Mouse (Mus musculus) adrenal gland, adult (tissue): ENCODE data around the gene Slc29a1.

ENCODE experiments used
- DNase-seq, 2 experiments: peaks; one replicate each; pipeline ENCODE4 v3.0.0; 2022 to 2023; ENCODE audit warnings: low spot score in 1 of 2; ENCODE audit not compliant: inconsistent age in 2 of 2

Slc29a1 gene

DNA sequence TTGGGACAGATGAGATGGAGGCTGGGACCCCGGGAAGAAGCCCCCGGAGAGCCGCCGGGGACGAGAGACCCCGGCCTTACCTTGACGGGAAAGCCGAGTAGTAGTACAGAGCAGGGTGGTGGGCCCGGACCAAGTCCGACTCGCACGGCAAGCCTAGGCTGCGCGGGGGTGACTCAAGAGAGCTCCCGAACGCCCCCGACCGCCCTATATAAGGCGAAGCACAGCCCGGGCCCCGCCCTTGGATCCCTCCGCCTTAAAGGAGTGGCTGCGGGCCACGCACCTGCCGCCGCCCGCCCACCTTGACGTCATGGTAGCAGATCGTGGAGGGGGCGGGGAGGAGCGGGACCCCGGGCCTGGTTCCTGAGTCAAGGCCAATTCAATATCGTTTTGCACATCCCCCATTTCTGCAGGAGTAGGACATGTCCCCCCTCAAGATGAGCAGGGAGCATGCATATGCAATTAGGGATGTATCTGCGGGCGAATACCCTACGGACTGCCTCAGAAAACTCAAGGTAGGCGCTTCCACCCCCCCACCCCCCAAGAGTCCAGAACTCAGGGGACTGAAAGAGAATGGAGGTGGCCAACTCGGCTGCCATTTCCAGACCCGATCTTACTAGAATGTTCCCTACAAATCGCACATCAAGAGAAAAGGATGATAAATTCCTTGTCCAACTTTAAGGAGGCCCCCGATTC is 26.2 kb downstream of the Slc29a1 start, which contains the start of gene Hsp90ab1:
Gene Hsp90ab1 (minus strand): TSS at position 185 of the 693 bp plus-strand sequence.
- DNase-seq = peak; percentile 98 to 100

DNA sequence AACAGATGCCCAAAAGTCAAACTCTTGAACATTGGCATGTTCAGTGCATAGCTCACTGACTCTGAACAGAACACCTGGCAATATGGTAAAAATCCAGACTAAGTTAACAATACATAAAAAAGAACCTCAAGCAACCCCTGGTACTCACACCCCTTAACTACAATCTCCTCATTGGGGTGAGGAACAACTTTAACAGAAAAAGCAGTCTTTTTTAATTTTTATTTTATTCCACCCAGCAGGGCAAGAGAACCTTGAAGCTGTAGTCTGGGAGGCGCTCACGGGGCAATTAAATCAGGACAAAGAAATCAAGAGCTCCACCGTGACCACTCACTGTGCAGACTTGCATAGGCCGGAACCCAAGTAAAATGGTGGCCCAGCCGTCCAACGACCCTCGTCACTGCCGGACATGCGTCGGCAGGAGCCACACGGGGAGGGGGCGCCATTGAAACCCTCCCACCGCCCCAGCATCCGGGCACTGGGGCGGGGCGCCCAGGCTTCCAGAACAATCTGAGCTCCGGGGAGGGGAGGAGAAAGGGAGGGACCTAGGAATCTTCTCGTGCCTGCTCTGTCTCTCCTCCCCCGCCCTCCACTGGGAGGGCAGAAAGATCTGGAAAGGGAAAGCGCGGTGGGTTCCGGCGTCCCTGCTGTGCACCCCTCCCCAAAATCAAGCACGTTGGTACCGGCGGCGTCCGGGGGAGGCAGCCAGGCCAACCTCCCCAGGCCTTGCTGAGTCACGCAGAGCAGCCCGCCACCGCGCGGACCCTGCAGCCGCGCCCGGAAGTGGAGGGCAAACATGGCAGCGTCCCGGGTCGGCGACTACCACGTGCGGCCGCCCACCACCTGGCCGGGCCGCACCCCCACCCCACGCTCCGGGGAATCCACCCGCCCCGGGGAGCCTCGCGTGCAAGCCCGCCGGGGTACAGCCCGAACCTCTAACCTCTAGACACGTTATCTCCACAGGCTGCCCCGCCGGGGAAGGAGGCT is 27.0 kb downstream of the Slc29a1 start:
- DNase-seq = peak; percentile 87 to 93

DNA sequence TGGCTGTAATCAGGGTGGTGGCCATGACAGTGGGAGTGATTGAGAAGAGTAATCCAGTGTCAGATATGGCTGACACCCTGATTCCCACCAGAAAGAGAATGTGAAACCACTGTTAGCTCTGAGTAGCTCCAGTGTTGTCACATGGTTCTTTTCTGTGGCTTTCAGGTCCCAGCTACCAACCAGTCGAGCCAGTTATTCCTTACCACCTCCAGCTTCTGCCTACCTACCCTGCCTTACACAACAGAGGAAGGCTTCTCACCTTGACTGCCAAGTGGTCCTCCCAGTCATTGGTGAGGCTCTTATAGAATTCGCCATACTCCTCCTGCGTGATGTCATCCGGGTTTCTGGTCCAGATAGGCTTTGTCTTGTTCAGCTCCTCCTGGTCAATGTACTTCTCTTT is 29.4 kb downstream of the Slc29a1 start:
- DNase-seq = no peak

DNA sequence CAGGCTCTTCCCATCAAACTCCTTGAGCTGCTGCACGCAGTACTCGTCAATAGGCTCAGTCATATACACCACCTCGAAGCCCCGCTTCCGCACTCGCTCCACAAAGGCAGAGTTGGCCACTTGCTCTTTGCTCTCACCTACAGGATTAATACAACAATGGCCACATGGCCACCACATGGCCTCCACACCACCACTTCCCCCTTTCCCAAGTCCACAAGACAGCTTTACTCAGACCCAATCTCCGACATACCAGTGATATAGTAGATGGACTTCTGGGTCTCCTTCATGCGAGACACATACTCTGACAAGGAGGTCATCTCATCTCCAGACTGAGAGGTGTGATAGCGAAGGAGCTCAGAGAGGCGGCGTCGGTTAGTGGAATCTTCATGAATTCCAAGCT is 30.4 kb downstream of the Slc29a1 start:
- no peak for DNase-seq

DNA sequence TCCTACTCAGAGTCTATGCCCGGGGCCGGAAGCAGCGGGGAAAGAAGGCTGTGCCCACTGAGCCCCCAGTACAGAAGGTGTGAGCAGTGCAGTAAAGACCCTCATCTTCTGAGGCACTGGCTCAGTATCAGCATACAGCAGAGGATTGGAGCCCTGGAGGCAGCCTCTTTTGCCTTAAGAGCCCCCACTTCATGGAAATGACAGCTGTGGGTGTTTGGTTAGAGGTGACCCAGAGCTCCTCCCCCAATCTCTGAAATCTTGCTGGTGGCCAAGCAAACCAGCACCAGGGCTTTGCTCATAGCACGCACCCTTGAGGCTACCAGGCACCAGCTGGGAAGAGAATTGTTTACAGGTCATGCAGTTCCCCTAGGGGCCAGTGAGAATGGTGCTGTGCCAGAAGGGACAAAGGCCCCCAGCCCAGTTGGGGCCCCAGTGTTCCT is 32.2 kb downstream of the Slc29a1 start:
- DNase-seq = peak; percentile 14 to 67

DNA sequence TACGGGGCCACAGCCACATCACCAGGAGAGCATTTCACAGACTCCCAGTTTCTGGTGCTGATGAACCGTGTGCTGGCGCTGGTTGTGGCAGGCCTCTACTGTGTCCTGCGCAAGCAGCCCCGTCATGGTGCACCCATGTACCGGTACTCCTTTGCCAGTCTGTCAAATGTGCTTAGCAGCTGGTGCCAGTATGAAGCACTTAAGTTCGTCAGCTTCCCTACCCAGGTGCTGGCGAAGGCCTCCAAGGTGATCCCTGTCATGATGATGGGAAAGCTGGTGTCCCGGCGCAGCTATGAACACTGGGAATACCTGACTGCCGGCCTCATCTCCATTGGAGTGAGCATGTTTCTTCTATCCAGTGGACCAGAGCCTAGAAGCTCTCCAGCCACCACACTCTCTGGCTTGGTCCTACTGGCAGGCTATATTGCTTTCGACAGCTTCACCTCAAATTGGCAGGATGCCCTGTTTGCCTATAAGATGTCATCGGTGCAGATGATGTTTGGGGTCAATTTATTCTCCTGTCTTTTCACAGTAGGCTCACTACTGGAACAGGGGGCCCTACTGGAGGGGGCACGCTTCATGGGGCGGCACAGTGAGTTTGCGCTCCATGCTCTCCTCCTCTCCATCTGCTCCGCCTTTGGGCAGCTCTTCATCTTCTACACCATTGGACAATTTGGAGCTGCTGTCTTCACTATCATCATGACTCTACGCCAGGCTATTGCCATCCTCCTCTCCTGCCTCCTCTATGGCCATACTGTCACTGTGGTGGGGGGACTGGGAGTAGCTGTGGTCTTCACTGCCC is 32.8 kb downstream of the Slc29a1 start:
- DNase-seq = peak; percentile 26 to 70

DNA sequence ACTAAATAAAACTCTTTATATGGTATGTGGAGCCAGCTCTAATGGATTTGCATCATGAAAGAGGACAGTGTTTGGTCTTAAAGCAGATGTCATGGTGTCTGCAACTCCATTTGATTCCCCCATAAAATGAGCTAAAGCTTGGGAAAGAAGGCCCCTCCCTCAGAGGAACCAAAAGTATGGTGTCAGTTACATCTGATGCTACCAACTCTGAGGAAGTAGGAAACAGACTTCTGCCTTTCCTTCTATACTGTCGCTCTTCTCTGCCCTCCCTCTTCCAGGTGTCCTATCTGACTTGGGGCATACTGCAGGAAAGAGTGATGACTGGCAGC is 33.4 kb downstream of the Slc29a1 start:
- DNase-seq = no peak

DNA sequence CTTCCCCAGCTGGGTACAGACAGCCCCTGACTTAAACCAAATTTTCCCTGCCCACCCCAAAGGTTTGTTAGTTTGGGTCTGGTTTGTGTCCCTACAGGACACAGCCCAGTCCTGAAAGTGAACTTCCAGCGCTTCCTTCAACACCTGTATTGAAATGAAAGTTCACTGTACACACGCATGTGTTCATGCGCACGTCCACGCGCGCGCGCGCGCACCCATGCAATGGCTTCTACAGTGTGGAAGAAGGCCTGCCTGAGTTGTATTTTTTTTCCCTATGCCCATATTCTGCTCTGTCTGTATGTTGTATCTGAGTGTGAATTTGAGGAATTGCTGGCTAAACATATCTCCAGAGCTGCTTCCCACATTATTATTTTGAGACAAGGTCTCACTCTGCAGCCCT is 34.3 kb downstream of the Slc29a1 start:
- DNase-seq = no peak

DNA sequence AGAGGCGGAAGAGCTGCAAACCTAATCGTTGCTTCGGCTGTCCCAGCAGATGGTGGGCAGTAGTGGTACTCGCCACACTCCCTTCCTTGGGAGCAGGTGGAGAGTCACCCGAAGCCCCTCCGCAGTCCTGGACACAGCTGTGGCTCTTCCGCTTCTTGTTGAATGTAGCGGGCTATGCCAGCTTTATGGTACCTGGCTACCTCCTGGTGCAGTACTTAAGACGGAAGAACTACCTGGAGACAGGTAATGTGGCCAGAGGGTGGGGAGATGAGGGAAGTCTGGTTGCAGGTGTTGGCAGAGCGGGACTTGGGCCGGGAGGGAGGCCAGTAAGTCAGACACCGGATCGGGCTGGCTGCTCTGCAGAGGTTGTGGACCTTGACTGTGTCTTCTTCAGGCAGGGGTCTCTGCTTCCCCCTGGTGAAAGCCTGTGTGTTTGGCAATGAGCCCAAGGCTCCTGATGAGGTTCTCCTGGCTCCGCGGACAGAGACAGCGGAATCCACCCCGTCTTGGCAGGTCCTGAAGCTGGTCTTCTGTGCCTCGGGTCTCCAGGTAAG is 34.8 kb downstream of the Slc29a1 start:
- DNase-seq = peak in 1 of 2 experiments; percentile 72

DNA sequence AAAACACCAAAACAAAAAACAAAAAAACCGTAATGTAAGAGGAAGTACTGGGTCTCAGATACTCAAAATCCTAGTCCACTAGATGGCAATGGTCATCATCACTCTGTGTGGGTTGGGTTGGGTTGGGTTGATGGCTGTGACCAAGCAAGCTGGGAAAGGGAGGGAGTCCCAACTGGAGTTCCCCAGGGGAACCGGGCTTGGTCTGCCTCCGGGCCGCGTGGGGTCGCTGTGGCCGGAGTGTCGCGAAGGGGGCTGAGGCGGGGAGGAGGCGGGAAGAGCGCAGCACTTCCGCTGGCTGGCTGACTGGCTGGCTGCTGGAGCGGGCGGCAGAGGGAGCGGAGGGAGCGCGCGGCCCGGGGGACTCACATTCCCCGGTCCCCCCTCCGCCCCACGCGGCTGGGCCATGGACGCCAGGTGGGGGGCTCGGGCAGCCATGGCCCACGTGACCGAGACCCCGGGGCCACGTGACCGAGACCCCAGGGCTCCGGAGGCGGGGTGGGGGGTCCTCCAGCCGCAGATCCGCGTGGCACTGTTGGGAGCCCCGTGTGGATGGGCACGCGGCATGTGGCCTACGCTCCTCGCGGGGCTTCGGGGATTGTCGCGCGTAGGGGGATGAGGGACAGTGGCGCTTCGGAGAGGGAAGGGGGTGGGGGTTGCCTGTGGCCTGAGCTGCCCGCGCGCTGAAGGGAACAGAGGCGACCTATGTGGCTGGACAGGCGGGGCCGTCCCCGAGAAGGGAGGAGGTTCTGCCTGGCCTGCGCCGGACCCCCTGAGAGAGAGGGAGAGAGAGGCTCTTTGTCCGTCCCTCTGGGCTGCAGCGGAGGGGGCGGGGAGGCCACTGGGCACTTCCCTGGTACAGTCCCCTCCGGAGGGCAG is 35.5 kb downstream of the Slc29a1 start, which contains the start of gene Slc35b2:
Gene Slc35b2 (plus strand): TSS at position 220 of the 876 bp plus-strand sequence.
- DNase-seq = peak; percentile 96 to 98

DNA sequence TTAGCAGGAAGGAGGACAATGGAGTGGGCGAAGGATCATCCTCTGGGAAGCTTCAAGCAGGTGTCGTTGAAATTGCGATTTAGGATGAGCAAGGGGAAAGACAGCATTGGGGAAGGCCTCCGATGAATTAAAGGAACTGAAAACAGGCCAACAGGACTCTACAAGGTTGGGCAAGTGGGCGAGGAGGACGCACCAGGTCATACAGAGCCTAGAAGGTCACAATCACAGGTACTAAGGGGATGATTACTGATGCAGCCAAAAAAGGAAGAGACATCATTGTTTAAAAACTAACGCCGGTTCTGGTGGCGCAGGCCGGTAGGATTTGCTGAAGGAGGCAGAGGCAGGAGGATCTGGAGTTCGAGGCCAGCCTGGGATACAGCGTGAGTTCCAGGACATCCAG is 36.2 kb downstream of the Slc29a1 start:
- DNase-seq = no peak

DNA sequence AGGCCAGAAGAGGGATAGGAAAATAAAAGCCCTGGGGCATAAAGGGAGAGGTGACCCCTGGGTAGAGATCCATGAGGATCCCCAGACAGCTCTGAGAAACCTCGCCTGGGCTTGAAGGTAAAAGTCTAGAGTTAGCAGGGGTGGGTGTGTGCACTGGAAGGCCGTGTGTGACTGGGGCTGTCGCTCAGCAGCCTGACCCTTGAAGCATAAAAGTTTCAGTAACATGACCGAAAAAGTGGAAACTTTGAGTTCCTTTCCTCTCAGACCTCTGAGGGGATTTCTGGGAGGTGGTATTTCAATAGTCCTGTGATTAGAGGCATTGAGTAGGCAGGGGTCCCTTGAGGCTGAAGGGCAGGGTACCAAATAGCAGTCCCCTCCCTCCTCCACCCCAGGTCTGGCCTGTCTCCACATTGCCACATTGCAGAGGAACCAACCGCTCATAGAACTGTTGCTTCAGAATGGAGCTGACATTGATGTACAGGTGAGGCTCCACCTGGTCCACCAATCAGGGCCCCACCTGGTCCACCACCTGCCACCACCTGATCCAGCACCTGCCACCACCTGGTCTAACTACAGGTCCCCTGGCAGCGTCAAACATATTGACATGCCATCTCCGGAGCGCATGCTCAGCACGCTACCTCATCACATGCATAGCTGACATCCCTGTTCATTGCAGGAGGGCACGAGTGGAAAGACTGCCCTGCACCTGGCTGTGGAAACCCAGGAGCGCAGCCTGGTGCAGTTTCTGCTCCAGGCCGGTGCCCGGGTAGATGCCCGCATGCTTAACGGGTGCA is 39.5 kb downstream of the Slc29a1 start:
- DNase-seq = peak in 1 of 2 experiments; percentile 26

DNA sequence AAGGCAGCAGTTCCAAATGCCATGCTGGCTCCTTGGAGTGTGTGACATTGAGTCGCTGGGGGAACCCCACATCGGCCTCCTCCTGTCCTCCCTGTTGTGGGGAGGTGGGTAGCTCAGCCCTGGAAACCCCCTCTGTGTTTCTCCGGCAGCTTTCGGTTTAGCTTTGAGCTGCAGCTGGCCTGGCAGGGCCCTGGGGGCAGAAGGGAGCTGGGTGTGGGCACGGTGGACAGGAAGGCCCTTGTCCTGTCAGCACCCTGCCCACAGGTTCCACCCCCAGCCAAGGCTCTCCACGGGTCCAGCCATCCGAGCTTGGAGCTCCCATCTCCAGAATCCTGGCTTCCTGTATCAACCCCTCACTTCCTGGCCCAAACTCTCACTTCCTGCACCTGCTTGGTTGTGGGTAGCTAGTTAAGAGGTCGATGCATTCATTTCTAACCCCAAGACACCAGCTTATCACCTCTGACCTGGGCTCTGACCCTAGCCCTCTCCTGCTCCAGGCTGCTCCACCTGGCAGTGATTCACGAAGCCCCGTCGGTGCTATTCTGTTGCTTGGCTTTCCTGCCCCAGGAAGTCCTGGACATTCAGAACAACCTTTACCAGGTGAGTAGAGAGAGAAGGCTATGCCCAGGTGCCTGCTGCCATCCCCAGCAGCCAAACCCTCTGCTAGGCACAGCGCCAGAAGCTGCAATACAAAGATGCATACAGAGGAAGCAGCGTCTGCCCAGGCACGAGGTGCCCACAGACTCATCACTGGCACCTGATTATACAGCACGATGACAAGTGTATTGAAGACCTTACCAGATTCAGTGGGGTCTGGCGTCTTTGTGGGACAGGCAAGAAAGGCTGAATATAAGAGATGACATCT is 41.2 kb downstream of the Slc29a1 start:
- peak; percentile 29 to 43 for DNase-seq

DNA sequence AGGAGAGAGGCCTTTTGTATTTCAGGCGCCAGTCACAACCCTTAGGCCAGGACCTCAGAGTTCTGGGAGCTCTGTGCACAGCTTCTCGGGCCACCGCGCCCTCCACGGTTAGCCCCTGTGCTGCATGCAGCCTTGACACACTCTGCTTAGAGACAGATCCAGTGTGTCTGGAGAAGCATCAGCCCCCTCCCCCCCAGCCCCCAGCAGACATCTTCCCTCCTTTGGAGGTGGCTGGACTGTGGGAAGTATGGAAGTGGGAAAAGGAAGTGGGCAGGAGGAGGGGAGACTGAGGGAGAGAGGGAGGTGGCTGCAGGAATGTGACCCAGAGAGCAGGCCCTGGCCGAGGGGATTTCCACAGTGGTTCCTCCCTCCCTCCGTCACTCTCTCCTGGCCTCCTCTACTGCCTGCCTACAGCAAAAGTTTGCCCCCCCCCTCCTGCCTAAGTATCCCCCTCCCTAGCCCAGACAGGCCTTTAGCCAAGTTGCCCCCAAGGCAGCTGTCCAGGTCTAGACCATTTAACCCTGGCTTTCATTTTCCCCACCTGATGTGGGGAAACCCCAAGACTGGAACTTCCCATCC is 42.1 kb downstream of the Slc29a1 start:
- DNase-seq = peak in 1 of 2 experiments; percentile 15

DNA sequence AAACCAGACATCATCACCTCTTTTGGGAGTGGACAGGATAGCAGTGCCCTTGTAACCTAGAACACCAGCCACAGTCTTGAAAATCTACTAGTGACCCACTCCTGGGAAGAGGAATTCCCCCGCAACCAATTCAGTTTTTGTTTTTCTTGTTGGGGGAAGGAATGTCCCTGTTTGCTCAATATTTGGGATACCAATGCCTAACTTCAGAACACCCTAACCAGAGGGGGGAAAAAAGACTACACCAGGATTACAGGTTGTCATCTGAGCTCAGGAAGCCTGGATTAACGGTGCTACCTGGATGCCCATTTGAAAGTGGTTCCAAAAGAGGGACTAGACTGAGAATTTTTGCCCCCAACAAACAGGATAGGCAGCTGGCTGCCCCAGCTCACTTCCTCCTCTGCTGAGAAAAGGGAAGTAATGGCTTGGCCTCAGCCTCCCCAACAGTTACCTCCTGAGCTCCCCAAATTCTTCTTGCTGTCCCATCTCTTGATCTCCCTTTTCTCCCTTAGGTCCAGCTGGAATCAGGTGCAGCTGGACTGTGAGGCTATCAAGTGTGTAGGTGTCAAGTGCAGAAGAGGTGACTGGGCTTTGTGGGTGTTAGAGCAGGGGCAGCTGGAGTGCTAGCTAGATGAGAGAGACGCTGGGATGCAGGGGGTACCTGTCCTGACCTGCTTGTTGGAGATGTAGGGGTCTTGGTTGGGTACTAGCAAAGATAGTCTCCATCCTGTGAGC is 42.7 kb downstream of the Slc29a1 start:
- peak in 1 of 2 experiments; percentile 44 for DNase-seq

DNA sequence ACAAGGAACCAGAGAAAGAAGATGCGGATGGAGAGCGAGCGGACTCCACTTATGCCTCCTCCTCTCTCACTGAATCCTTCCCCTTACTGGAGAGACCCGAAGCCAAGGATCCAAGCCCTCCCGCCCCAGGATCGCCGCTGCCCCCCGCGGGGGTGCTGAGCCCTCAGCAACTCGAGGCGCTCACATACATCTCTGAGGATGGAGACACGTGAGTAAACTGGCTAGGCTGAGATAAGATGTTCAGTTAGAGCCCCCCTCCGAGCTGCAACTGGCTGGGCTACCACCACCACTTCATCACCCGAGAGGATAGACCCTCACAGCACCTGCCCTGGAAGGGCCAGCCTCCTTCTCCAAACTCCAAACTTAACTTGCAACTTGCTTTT is 43.3 kb downstream of the Slc29a1 start:
- DNase-seq = no peak
